Mouse (Mus musculus): ENCODE measurements around the gene Gm3448. TPM values are rescaled to one million over a fixed set of nuclear protein-coding genes. Genes with fewer than 3 reads are reported as not detected.

The Gm3448 gene
- polyA plus RNA-seq, 1 experiment from 2014 or later, result 2.7 TPM

DNA sequence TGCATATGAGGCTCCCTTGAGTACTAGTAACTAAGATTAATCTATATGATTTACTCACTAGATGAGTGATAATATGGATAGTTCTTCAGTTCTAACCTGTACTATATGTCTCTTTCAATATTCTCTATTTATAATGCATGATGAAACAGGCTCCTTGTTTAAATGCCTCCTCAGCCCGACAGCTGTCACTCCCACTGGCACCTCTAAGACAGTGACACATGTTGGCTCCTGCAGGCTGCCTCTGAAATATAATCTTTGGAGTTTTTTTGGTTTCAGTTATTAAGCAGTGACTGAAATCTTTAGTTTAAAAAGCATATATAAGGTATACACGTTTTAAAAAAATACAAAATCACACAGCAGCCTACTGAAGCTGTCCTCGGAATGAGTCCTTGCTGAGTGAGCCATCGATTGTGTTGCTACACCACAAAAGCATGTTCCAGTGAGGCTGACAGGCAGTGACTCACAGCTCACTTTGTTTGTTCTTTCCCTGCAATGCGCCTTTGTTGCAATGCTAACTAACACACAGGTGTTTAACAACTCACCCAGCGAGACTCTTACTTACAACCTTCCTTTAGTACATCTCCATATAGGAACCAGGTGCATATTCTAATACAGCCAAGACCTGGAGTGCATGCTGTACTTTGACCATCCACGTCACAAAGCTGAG is 92.0 kb downstream of the Gm3448 start:
- H3K36me3 ChIP-seq (ENCODE audit: control insufficient read depth, insufficient read depth), result peaks cover 58% of the 10 kb centered on the region
- no peak for ATAC-seq (ENCODE audit: low read depth)
- H3K9me3 ChIP-seq (replicated peaks; ENCODE audit: control insufficient read depth, low read length), result no peaks in the 10 kb centered on the region

More for the DNA sequence above, 92.0 kb downstream of the Gm3448 start:
- H3K27me3 ChIP-seq (ENCODE audit: control insufficient read depth, insufficient read depth, low read depth, low read length), result no peaks in the 10 kb centered on the region
- H3K27ac ChIP-seq (ENCODE audit: low read length), result no peak overlapping the region
- no peak overlapping the region for H3K4me2 ChIP-seq (ENCODE audit: low read depth, low read length)
- H3K4me1 ChIP-seq (ENCODE audit: control insufficient read depth, low read depth, low read length), result peaks cover 12% of the 10 kb centered on the region
- no peak overlapping the region for H3K9ac ChIP-seq (ENCODE audit: low read depth, low read length)
- 73% methylated on average over 7 of the region's 7 CpGs for WGBS (ENCODE audit: insufficient replicate concordance)
- no peak overlapping the region for H3K4me3 ChIP-seq (ENCODE audit: low read depth, low read length)

Other genes with a start within 250 kb of the Gm3448 start
- 1.2 and 1.5 TPM in 2 replicates for gene Wdr27, start 98.4 kb downstream of the Gm3448 start, polyA plus RNA-seq (2015; fragmentation: Nextera tagmentation; extraction: Ambion mirVana)
- gene 1600012H06Rik, start 98.4 kb downstream of the Gm3448 start, polyA plus RNA-seq (2015; fragmentation: Nextera tagmentation; extraction: Ambion mirVana), result 12.2 and 13.9 TPM in 2 replicates
- 76.5 and 82.2 TPM in 2 replicates for gene Phf10, start 80.3 kb downstream of the Gm3448 start, polyA plus RNA-seq (2015; fragmentation: Nextera tagmentation; extraction: Ambion mirVana)
- gene 9030025P20Rik, start 63.1 kb downstream of the Gm3448 start, polyA plus RNA-seq (2015; fragmentation: Nextera tagmentation; extraction: Ambion mirVana), result 3.5 and 3.6 TPM in 2 replicates
- gene Gm3417, start 62.7 kb downstream of the Gm3448 start, polyA plus RNA-seq (2015; fragmentation: Nextera tagmentation; extraction: Ambion mirVana), result 0.14 and 0.74 TPM in 2 replicates
- 3.4 and 3.6 TPM in 2 replicates for gene Gm3435, start 31.4 kb downstream of the Gm3448 start, polyA plus RNA-seq (2015; fragmentation: Nextera tagmentation; extraction: Ambion mirVana)
- 26.8 and 27.5 TPM in 2 replicates for gene Ermard, start 329 bp downstream of the Gm3448 start, polyA plus RNA-seq (2015; fragmentation: Nextera tagmentation; extraction: Ambion mirVana)
- gene Tcte3, start within 50 bp of the Gm3448 start, polyA plus RNA-seq (2015; fragmentation: Nextera tagmentation; extraction: Ambion mirVana), result 1.5 and 4.6 TPM in 2 replicates